Mouse (Mus musculus) myocyte (in vitro differentiated cells): ENCODE measurements around the gene Gmeb2.

ENCODE experiments used
- MYOD1 ChIP-seq, 3 experiments: IDR thresholded peaks; one replicate each; pipeline ENCODE4 v1.6.1; 2011; ENCODE audit warnings: control low read depth in 2 of 3, low read depth in 2 of 3, mild to moderate bottlenecking in 2 of 3, moderate library complexity in 1 of 3; ENCODE audit not compliant: insufficient read length in 2 of 3, control insufficient read depth in 1 of 3
- USF1 ChIP-seq: IDR thresholded peaks from one replicate; pipeline ENCODE4 v1.6.1; 2011; ENCODE audit warnings: low read depth, mild to moderate bottlenecking, control low read depth, moderate library complexity

GRCm38 (mm10) chr2:181219538-181220216 is 68.2 kb downstream of the Gmeb2 start, which contains the start of gene Fndc11:
- TF ChIP-seq USF1 (no peak), MYOD1 (IDR thresholded peaks at IDR 0.05; ENCODE audit: control insufficient read depth in 1 of 3, insufficient read length in 2 of 3, low read depth in 2 of 3) (no peak)
